In genomic region chr1:33096851-33097250, GRCm38 (mm10) we compare ENCODE assay signal across 7 mouse cellular contexts.
"Had no signal": no experiment of that assay in that cellular context is flagged by ENCODE, and none has a peak within 500 bp of the region (broad histone marks: within the 10 kb centered on the region; RNA-seq: fewer than 3 reads in every experiment).

No protein-coding gene starts in this region.

- DNase-seq: lung, adult 2 months; lung, postnatal 14 days; lung, postnatal 36 days; right cerebral cortex, postnatal 14 days; thymus, adult 2 months; thymus, postnatal 25 days; thymus, postnatal 4 days had no signal
